Mouse (Mus musculus) lung, adult 2 months (tissue): ENCODE measurements around the gene Map4k2.

Experiments
- CTCF ChIP-seq: fragments of 200-500 bp; IDR thresholded peaks from 2 replicates; pipeline ENCODE4 v1.5.1; 2011; ENCODE audit warnings: mild to moderate bottlenecking, low read length, control low read depth; ENCODE audit not compliant: insufficient read depth
- POLR2A ChIP-seq: fragments of 200-500 bp; IDR thresholded peaks from 2 replicates; pipeline ENCODE4 v1.6.1; 2011; ENCODE audit warnings: low read depth, mild to moderate bottlenecking, control low read depth, low read length, borderline replicate concordance; ENCODE audit errors: extremely low read depth

- TF ChIP-seq CTCF: no peak
- TF ChIP-seq POLR2A: no peak
Observed at GRCm38 (mm10) chr19:6342276-6342933, 1.5 kb downstream of the Map4k2 start.
